Mouse (Mus musculus) gastrocnemius, postnatal 4 days (tissue): ENCODE data around the gene Hdhd5. TPM values are rescaled to one million over a fixed set of nuclear protein-coding genes. Genes with fewer than 3 reads are reported as not detected.

Experiments
- DNase-seq, 2 experiments: peaks; one replicate each; pipeline ENCODE4 v3.0.0; 2021 to 2022; ENCODE audit warnings: low spot score in 2 of 2, mixed read lengths in 2 of 2
- total RNA-seq, 2 experiments: library from RNA; stranded (reverse); gene quantifications; 2 replicates each; pipeline ENCODE4 v1.2.3; 2021

Gene Hdhd5
- total RNA-seq, 2 experiments from 2014 or later: 16.1 to 18.3 TPM

- DNase-seq: no peak
Measured at GRCm38 (mm10) chr6:120488647-120489046, 42.5 kb downstream of the Hdhd5 start.

DNA sequence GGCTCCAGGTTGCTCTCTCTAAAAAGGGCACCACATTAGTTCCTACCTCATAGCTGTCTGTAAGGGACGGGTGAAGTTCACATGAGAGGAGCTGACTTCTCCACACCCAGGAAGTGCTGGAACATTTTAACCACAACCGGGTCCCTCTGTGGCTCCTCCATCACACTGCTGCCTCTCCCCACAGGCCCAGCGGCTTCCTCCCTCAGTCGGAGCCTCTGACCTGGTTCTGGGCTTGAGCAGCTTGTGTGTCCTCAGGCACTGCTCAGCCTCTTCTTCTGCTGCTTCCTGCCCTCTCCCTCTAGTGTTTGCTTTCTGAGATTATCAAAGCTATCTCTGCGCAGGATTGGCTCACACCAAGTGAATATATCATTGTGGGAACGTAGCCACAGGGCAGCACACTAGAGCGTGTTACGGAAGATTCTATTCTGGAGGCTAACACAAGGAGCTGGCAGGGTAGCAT, 45.0 kb downstream of the Hdhd5 start:
- no peak for DNase-seq

DNA sequence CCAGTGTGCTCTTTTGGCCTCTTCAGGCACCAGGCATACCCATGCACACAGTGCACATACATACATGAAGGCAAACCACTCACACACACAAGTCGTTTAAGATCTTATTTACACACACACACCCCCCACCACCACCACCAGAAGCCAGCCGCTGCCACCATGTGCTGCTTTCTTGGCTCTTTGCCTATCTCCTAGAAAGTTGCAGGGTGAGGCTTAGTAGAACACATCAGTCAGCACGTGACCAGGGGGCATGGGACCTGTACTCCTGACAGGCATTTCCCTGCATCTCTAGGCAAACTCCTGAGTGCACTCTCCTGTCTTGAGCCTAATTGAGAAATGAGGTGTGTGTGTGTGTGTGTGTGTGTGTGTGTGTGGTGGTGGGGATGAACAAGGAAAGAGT, 46.1 kb downstream of the Hdhd5 start:
- DNase-seq: no peak

DNA sequence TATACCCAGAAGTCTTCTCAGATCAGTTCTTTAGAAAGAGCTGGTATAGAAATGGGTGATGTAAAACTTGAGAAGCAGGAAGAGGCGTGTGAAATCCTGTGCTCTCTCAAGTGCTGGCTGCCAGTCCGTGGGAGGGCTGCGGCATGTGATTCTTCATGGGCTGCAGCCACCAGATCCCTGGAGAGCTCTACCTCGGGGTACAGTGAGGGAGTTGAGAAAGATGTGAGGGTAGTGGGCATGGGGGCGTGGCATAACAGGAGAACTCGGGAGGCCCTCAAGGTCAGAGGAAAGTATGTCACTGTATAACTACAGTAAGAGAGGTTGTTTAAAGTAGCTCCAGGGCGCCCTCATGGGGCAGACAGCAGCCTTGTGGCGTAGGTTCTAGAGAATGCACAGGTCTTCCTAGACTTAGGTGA, 47.9 kb downstream of the Hdhd5 start:
- no peak for DNase-seq

GRCm38 (mm10) chr6:120482756-120483155, 48.4 kb downstream of the Hdhd5 start:
- peak in 1 of 2 experiments; percentile 16 for DNase-seq

DNA sequence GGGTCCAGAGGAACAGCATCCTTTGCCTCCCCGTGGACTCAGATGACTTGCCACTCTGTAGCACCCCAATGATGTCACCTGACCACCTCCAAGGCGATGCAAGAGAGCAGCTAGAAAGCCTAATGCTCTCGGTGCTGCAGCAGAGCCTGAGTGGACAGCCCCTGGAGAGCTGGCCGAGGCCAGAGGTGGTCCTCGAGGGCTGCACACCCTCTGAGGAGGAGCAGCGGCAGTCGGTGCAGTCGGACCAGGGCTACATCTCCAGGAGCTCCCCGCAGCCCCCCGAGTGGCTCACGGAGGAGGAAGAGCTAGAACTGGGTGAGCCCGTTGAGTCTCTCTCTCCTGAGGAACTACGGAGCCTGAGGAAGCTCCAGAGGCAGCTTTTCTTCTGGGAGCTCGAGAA, 49.1 kb downstream of the Hdhd5 start:
- no peak for DNase-seq

DNA sequence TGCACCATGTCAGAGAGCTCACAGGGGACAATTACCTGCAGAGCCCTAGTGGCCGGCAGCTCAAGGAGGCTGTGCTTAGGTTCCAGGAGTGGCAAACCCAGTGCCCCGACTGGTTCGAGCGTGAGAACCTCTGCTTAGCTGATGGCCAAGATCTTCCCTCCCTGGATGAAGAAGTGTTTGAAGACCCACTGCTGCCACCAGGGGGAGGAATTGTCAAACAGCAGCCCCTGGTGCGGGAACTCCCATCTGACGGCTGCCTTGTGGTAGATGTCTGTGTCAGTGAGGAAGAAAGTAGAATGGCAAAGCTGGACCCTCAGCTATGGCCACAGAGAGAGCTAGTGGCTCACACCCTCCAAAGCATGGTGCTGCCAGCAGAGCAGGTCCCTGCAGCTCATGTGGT, 49.6 kb downstream of the Hdhd5 start:
- peak in 1 of 2 experiments; percentile 15 for DNase-seq

DNA sequence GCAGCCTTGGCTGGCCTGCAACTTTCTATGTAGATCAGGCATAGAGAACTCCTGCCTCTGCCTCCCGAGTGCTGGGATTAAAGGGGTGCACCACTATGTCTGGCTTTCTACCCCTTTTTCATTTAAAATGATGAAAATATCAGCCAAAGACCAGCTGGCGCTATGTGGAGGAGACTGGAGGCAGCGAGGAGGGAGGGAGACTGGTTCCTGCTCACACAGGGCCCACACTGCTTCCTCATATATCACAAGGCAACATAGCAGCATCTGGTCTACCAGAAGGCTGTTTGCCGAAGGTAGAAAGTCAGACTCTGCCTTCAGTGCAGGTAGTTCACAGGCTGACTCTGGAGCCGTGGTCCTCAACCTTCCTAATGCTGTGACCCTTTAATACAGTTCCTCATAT, 50.8 kb downstream of the Hdhd5 start:
- DNase-seq: no peak

GRCm38 (mm10) chr6:120479302-120479701, 51.8 kb downstream of the Hdhd5 start:
- no peak for DNase-seq

DNA sequence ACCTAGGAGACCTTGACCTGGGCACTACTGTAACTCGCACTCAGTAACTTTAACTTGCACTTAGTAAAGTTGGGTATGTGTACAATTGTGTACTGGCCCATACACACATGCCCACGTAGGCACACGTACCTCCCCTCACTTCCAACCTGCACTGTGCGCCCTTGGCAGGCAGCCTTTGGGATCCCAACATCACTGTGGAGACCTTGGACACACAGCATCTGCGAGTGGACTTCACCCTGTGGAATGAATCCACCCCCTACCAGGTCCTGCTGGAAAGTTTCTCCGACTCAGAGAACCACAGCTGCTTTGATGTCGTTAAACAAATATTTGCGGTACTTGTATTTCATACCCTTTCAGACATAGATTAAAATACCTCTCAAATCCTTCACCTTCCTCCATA, 55.8 kb downstream of the Hdhd5 start:
- peak in 1 of 2 experiments; percentile 12 for DNase-seq

DNA sequence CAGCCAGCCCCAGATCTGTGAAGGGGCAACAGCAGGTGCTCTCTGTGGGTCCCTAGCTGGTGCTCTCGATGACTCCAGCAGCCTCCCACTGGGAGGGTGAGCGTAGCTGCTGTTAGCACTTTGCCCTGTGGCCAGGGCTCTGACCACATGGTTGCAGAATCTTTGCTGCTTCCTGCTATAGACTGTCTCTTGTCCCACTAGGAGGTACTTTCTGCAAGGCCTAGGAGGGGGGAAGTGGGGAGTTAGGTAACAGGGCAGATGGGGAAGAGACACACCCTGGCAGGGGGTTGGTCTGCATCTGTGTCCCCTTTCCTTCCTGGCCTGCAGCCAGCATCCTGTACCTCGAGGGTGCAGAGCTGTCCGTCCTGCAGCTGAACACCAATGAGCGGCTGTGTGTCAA, 57.7 kb downstream of the Hdhd5 start:
- DNase-seq: peak in 1 of 2 experiments; percentile 15

DNA sequence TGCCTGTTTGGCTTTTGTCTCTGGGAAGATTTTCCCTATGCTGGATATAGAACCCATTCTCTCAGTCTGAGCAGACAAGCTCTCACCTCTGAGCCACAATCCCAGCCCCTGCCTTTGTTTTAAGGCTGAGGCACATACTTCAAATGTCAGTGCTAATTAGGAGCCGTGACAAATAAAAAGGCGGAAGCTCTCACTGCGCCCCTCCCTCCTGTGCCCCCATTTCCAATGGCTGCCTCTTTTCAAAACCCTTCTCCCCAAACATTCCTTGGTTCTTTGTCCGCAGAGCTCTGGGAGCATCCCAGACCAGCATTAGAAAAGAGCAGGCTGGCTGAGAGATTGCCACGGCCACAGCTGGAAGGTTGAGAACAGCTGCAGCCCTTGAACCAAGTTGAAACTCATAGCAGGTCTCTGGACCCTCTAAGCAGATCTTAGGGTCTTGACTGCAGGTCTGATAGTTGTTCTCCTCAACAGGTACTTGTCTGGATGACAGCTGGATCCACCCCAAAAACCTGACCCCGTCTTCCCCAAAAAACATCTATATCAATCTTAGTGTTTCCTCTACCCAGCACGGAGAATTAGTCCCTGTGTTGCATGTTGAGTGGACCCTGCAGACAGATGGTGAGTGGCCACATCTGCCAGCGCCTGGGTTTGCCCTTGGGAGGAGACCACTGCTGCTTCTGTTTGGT, 58.5 kb downstream of the Hdhd5 start:
- DNase-seq: no peak

- DNase-seq: peak in 1 of 2 experiments; percentile 12
Measured at GRCm38 (mm10) chr6:120471991-120472441, 59.1 kb downstream of the Hdhd5 start.

DNA sequence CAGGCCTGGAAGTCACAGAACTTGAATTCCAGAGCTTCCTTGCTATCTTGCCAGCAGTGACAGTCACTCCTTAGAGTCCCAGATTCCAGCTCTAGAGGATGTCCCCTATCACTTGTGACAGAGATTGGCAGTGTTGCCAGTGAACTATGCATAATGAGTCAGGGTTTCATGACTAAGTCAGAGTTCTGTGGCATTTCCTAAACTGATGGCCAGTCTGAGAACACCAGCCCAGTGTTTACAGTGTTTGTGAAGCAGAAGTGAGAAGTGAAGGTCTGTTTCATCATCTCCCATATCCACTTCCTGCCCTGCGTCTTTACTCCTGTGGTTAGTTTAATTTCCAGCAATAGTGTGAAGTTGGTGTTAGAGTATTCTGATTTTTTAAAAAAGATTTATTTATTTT, 60.5 kb downstream of the Hdhd5 start:
- DNase-seq: no peak

DNA sequence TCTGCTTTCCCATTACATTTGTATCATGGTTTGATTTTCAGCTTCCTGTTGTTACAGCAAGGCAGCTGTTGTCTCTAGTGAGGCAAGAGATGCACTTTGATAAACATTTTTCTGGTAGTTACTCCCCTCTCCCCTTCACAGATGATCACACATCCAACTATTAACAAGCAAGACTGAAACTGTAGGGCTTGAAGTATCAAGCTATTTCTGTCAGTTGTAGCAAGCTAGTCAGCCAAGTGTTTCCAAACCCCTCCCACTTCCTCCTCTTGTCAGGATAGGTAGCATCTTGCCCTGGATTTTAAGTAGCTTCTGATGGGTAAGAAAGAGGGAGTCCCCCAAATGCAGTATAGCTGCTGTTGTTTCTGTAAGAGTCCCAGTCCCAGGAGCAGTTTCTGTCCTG, 61.3 kb downstream of the Hdhd5 start:
- DNase-seq: no peak

DNA sequence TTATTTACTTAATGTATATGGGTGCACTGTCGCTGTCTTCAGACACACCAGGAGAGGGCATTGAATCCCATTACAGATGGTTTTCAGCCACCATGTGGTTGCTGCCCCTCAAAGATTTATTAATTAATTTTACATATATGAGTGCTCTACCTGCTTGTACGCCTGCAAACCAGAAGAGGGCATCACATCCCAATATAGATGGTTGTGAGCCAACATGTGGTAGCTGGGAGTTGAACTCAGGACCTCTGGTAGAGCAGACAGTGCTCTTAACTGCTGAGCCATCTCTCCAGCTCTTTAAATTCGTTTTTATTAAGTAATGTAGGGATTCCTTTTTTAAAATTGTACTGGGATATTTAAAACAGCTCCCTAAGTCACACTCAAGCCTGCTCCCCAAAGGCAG, 61.9 kb downstream of the Hdhd5 start:
- no peak for DNase-seq

GRCm38 (mm10) chr6:120468259-120468658, 62.9 kb downstream of the Hdhd5 start:
- DNase-seq: no peak

- no peak for DNase-seq
Measured at GRCm38 (mm10) chr6:120466609-120467329, 64.3 kb downstream of the Hdhd5 start.

DNA sequence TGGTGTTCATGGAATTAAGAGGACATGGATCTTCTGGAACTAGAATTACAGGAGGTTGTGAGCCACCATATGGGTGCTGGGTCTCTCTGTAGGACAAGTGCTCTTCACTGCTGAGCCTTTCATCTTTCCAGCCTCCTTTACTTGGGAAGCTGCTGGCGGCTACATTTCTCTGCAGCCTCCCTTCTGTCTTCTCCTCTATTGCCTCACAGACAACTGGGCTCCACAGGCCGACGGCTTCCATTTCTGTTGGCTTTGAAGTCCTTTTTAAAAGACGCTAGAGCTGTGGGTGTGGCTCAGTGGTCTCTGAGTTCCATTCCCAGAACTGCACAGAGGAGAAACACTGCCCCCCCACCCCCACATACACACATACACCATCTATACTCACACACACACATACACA, 65.7 kb downstream of the Hdhd5 start:
- no peak for DNase-seq

- DNase-seq: no peak
Measured at GRCm38 (mm10) chr6:120464406-120464939, 66.6 kb downstream of the Hdhd5 start.

GRCm38 (mm10) chr6:120463884-120464283, 67.2 kb downstream of the Hdhd5 start:
- peak in 1 of 2 experiments; percentile 13 for DNase-seq
